Mouse (Mus musculus): Measurements from ENCODE around the gene H2-M2.
"Not testable (repeated sequence)": the region's sequence is repeated elsewhere in the genome, so short reads cannot be mapped to it uniquely, and the experiment has no call there.

H2-M2 gene

DNA sequence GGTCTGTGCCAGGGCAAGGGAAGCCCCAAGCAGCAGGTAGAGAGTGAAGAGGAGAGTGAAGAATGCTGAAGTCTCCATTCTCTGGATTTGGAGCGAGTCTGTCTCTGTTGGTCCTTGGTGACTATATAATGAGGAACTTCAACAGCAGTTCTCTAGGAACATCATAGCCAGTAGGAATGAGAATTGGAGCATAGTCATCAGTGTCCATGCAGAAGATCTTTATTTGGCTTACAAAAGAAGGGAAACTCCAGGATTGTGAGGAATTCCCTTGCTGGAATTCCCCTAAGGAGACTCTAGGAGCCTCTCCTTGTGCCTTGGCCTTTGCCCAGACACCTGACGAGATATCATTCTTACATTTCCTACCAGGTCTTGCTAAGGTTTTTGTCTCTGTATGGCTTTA is at the start of gene H2-M2:
Gene H2-M2 (minus strand): TSS at position 101 of the 400 bp plus-strand sequence.
- DNase-seq (ENCODE audit: low spot score), result no peak

DNA sequence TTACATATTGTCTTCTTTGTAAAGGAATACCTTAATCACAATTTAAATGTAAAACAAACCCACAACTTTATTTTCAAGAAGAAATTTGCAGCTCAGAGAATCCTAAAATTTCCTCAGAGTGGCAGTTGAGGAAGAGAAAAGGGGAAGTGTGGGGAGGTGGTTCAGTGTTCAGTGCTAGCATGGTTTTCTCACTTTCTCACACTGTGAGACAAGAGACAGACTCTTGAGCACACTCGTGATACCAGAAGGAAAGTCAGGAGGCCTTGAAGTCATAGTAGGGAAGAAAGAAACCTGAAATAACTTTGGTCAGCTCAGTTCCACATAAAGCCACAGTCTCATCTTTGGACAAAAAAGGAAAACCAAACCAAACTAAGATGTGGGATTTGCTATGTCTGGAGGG is 42.1 kb upstream of the H2-M2 start:
- not testable (repeated sequence) for DNase-seq (ENCODE audit: low spot score)

DNA sequence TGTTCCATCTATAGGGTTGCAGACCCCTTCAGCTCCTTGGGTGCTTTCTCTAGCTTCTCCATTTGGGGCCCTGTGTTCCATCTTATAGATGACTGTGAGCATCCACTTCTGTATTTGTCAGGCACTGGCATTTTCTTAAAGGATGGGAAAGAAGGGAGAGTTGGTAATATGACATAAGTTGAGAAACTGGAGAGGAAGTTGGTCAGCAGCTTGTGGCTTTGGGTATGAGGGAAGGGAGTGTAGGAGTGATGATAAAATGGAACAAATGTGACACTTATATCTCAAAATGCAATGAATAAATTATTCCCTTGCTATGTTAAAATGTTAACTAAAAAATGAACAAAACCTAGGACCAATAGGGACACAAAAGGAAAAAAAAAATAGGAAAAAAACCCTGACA is 41.3 kb upstream of the H2-M2 start:
- DNase-seq (ENCODE audit: low spot score), result not testable (repeated sequence)

DNA sequence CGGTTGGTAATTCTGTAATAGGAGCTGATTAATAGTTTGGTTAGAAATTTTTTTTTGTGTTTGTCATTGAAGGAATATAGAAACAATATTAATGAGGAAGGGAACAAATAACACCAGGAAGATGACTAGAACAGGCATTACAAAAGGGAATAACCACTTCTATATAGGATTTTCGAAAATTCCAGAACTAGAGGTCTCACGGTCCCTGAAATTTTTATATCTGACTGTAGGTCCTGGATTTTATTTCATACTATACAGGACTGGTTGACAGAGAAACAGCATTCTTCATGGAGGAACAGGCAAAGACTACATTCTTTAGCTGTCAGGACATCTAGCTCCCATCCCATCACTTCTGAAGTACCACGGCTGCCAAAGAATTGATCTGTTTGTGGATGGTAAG is 24.4 kb upstream of the H2-M2 start, which contains the start of gene Olfr111:
Gene Olfr111 (plus strand): TSS at position 301 of the 400 bp plus-strand sequence.
- DNase-seq (ENCODE audit: low spot score), result no peak

DNA sequence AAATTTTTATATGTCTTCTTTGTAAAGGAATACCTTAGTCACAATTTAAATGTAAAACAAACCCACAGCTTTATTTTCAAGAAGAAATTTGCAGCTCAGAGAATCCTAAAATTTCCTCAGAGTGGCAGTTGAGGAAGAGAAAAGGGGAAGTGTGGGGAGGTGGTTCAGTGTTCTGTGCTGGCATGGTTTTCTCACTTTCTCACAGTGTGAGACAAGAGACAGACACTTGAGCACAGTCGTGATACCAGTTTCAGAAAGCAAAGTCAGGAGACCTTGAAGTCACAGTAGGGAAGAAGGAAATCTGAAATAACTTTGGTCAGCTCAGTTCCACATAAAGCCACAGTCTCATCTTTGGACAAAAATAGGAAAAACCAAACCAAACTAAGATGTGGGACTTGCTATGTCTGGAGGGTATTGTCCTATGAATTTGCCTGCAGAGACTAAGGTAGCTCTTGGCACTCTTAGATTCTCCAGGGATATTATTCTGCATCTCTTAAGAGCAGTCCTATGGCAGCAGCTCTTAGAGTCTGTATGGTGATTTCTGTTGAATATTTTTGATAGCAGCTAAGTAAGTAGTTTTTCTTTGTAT is 8.7 kb upstream of the H2-M2 start, which contains the start of gene Olfr110:
Gene Olfr110 (plus strand): TSS at position 539 of the 589 bp plus-strand sequence.
- no peak for DNase-seq (ENCODE audit: low spot score)

DNA sequence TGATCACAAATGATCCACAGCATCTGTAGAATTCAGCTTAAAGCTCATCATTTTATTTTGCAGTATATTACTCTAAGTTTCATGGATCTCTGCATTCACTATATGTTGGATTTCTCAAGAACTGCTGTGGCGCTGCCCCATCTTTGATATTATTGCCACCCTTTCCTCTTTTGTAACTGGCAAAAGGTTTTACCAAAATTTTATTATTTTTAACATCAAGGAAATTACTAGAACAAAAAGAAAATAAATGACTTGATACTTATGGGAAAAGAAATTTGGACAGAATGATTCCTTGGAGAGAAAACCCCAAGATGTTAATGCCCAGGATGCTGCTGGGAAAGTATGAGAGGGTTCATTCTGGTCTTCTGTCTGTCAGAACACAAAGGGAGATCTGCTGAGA is 24.7 kb downstream of the H2-M2 start, which contains the start of gene Olfr109:
Gene Olfr109 (plus strand): TSS at position 301 of the 400 bp plus-strand sequence.
- no peak for DNase-seq (ENCODE audit: low spot score)

DNA sequence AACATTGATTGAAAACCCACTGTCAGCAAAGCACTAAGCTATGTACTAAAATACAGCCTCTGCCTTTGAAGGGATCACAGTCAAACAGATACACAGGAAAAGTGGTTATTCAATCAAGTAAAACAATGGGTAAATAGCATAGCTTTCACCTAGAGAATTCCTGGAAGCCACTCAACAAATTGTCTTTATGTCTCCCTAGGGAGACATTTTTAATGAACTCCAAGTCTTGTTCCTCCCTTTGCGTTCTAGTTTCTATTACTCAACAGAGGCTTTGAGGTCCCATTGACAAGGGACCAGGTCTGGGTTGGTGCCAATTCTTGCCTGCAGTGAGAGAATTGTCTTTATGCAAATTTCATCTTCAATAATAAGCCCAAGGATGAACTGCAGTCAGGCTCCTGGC is 38.2 kb downstream of the H2-M2 start, which contains the start of gene Olfr108:
Gene Olfr108 (plus strand): TSS at position 301 of the 400 bp plus-strand sequence.
- no peak for DNase-seq (ENCODE audit: low spot score)
